Mouse (Mus musculus): ENCODE data around the gene Trem1.

The Trem1 gene

GRCm38 (mm10) chr17:48269833-48270232, 37.3 kb downstream of the Trem1 start:
- no peak for DNase-seq

GRCm38 (mm10) chr17:48272158-48272557, 39.6 kb downstream of the Trem1 start:
- no peak for DNase-seq

GRCm38 (mm10) chr17:48272598-48272997, 40.0 kb downstream of the Trem1 start:
- no peak for DNase-seq

- no peak for DNase-seq
Measured at GRCm38 (mm10) chr17:48274098-48274497, 41.5 kb downstream of the Trem1 start.

- DNase-seq = peak; percentile 75
Measured at GRCm38 (mm10) chr17:48274885-48275284, 42.3 kb downstream of the Trem1 start.

GRCm38 (mm10) chr17:48275736-48276135, 43.2 kb downstream of the Trem1 start:
- DNase-seq = no peak

- DNase-seq = no peak
Measured at GRCm38 (mm10) chr17:48278381-48278780, 45.8 kb downstream of the Trem1 start.

- no peak for DNase-seq
Measured at GRCm38 (mm10) chr17:48279002-48279401, 46.4 kb downstream of the Trem1 start.

- DNase-seq = no peak
Measured at GRCm38 (mm10) chr17:48280943-48281738, 48.6 kb downstream of the Trem1 start.

- no peak for DNase-seq
Measured at GRCm38 (mm10) chr17:48281739-48282085, 49.1 kb downstream of the Trem1 start.

- no peak for DNase-seq
Measured at GRCm38 (mm10) chr17:48286765-48287164, 54.2 kb downstream of the Trem1 start.

- no peak for DNase-seq
Measured at GRCm38 (mm10) chr17:48287276-48287675, 54.7 kb downstream of the Trem1 start.

GRCm38 (mm10) chr17:48293500-48294194, 61.1 kb downstream of the Trem1 start:
- DNase-seq = no peak

All from layer of hippocampus, adult 9-11 months (tissue).